Mouse (Mus musculus): ENCODE data around the gene Mrpl52.

Gene Mrpl52

DNA sequence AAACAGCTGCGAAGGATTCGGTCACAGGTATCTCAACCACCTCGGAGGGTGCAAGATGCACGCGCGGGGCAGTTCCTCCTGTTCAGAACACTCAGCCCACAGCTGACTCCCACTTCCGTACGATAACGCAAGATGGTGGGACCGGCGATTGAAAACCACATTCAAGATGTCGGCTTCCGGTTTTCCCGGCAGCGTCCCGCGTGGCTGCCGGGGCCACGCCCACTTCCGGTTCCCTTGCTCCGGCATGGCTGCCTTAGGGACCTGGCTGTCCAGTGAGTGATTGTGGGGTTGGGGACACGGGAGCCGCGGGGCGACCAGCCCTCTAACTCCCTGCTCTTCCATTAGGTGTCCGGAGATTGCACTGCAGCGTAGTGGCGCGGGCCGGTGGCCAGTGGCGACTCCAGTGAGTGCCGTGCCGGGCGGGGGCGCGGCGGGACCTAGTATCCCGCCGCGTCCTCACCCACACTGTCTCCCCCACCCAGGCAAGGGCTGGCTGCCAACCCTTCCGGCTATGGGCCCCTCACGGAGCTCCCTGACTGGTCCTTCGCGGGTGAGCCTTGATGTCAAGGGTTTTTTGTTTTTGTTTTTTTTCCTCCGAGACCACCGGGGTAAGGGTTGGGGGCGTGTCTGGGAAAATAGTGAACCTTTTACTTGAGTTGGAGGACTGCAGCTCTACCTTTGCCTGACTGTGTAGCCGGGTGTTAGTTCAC is at the start of gene Mrpl52:
Gene Mrpl52 (plus strand): TSS at position 221 of the 710 bp plus-strand sequence.
- TF ChIP-seq POU5F1 (IDR thresholded peaks at IDR 0.05; ENCODE audit: borderline replicate concordance, low read length) (no peak), NANOG (IDR thresholded peaks at IDR 0.05; ENCODE audit: borderline replicate concordance, low read length) (no peak), CTCF (conservative IDR thresholded peaks at IDR 0.05; ENCODE audit: low read length) (no peak)
- H3K27me3 ChIP-seq (ENCODE audit: insufficient read depth, low read length) = peaks cover 13% of the 10 kb centered on the region
- peaks cover 70% of the 10 kb centered on the region for H3K4me1 ChIP-seq (replicated peaks; ENCODE audit: low read depth, low read length)
- peak within 1 kb of the TSS; percentile 99 for H3K4me3 ChIP-seq (replicated peaks; ENCODE audit: low read length)
- no peaks in the 10 kb centered on the region for H3K9me3 ChIP-seq (ENCODE audit: low read length)
- H3K36me3 ChIP-seq (ENCODE audit: insufficient read depth, low read length) = peaks cover 23% of the 10 kb centered on the region

GRCm38 (mm10) chr14:54377166-54377565 is 49.5 kb upstream of the Mrpl52 start:
- Histone ChIP-seq H3K4me3 (replicated peaks; ENCODE audit: low read length) (no peak overlapping the region), H3K9me3 (ENCODE audit: low read length) (no peaks in the 10 kb centered on the region)
- no peak for TF ChIP-seq POU5F1 (IDR thresholded peaks at IDR 0.05; ENCODE audit: borderline replicate concordance, low read length)
- TF ChIP-seq NANOG (IDR thresholded peaks at IDR 0.05; ENCODE audit: borderline replicate concordance, low read length) = no peak
- no peak for TF ChIP-seq CTCF (conservative IDR thresholded peaks at IDR 0.05; ENCODE audit: low read length)

DNA sequence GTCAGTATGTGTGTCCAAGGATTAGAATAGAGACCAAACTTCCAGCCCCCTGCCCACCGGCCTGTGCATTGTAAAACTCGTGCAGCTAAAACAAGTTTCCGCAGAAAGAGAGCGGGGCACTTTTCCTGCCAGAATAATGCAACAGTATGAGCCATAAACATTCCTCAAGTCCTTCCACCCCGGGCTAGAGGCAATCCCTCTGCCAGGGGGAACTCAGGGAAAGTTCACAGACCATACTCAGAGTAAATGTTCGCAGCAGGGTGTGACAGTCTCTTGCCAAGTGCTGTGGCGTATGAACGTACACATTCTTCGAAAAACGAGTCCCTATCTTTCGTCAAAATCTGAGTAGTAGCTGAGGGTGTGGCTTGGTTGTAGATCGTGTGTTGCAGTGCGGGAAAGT is 47.1 kb upstream of the Mrpl52 start:
- H3K27me3 ChIP-seq (ENCODE audit: insufficient read depth, low read length) = no peaks in the 10 kb centered on the region
- peaks cover 83% of the 10 kb centered on the region for H3K36me3 ChIP-seq (ENCODE audit: insufficient read depth, low read length)
- peaks cover 91% of the 10 kb centered on the region for H3K4me1 ChIP-seq (replicated peaks; ENCODE audit: low read depth, low read length)
- H3K9me3 ChIP-seq (ENCODE audit: low read length) = no peaks in the 10 kb centered on the region
- no peak overlapping the region for H3K4me3 ChIP-seq (replicated peaks; ENCODE audit: low read length)
- TF ChIP-seq POU5F1 (IDR thresholded peaks at IDR 0.05; ENCODE audit: borderline replicate concordance, low read length) = no peak
- no peak for TF ChIP-seq NANOG (IDR thresholded peaks at IDR 0.05; ENCODE audit: borderline replicate concordance, low read length)
- TF ChIP-seq CTCF (conservative IDR thresholded peaks at IDR 0.05; ENCODE audit: low read length) = no peak

More at GRCm38 (mm10) chr14:54377166-54377565, 49.5 kb upstream of the Mrpl52 start:
- H3K27me3 ChIP-seq (ENCODE audit: insufficient read depth, low read length) = no peaks in the 10 kb centered on the region
- H3K4me1 ChIP-seq (replicated peaks; ENCODE audit: low read depth, low read length) = peaks cover 89% of the 10 kb centered on the region
- H3K36me3 ChIP-seq (ENCODE audit: insufficient read depth, low read length) = peaks cover 93% of the 10 kb centered on the region

DNA sequence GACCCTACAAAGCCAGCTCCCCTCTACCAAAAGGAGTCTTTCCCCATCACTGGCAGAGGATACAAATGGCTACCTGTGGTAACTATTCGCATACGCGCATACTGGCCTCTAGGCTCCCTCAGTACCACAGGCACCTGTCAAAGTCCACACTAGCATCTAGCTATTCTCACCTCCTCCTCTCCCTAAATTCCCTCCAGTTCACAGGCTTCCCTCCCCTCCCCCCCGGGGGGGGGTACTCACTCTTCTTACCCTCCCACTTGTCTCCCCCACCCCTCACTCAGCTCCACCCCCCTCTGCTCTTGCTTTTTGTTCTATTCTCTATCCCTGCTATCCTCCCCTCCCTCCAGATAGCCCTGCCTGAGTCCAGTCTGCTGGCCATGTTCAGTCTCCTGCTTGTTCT is 46.1 kb upstream of the Mrpl52 start:
- Histone ChIP-seq H3K4me3 (replicated peaks; ENCODE audit: low read length) (peak overlapping the region; percentile 29; the same call in 1 of the 2 replicates), H3K9me3 (ENCODE audit: low read length) (no peaks in the 10 kb centered on the region), H3K36me3 (ENCODE audit: insufficient read depth, low read length) (peaks cover 78% of the 10 kb centered on the region), H3K4me1 (replicated peaks; ENCODE audit: low read depth, low read length) (peaks cover 95% of the 10 kb centered on the region), H3K27me3 (ENCODE audit: insufficient read depth, low read length) (no peaks in the 10 kb centered on the region)
- TF ChIP-seq CTCF (conservative IDR thresholded peaks at IDR 0.05; ENCODE audit: low read length) (no peak), POU5F1 (IDR thresholded peaks at IDR 0.05; ENCODE audit: borderline replicate concordance, low read length) (no peak), NANOG (IDR thresholded peaks at IDR 0.05; ENCODE audit: borderline replicate concordance, low read length) (no peak)

DNA sequence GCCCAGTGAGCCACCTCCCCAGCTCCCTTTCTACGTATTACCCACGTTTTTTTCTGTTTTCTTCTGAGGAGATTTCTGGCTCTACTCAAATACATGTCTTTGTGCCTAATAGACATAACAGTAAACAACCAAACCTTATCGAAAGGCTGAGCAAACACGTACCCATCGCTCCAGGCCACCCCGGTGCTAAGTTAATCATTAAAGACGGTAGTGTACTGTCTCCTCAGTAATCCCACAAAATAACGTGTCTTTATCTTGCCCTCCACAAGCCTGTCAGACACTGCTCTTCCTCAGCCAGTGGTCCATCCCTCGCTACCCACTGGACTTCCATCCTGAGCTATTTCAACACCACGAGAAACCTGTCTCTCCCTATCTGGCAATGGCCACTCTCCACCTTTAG is 44.9 kb upstream of the Mrpl52 start:
- H3K27me3 ChIP-seq (ENCODE audit: insufficient read depth, low read length) = no peaks in the 10 kb centered on the region
- 0 out of 2 replicates have a peak overlapping the region, but pooled peaks have one; percentile 53 for H3K4me3 ChIP-seq (replicated peaks; ENCODE audit: low read length)
- peaks cover 96% of the 10 kb centered on the region for H3K4me1 ChIP-seq (replicated peaks; ENCODE audit: low read depth, low read length)
- no peaks in the 10 kb centered on the region for H3K9me3 ChIP-seq (ENCODE audit: low read length)
- TF ChIP-seq CTCF (conservative IDR thresholded peaks at IDR 0.05; ENCODE audit: low read length) (no peak), POU5F1 (IDR thresholded peaks at IDR 0.05; ENCODE audit: borderline replicate concordance, low read length) (no peak)
- H3K36me3 ChIP-seq (ENCODE audit: insufficient read depth, low read length) = peaks cover 79% of the 10 kb centered on the region

DNA sequence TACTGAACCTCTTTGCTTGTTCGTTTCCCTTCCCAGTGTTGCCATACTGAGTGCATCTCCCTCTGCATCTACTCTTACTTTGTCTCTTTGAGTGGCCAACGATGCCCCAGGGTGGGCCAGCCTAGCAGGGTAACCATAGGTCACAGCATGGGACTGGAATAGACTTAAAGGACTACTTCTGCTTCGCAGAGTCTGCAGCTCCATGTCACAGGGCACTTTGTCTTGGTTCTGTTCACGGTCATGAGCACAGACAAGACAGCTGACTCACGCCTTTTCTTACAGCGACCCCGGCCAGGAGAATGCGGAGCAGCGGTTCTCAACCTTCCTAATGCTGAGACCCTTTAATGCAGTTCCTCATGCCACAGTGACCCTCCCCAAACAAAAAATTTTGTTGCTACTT is 44.1 kb upstream of the Mrpl52 start:
- peaks cover 97% of the 10 kb centered on the region for H3K4me1 ChIP-seq (replicated peaks; ENCODE audit: low read depth, low read length)
- no peak for TF ChIP-seq CTCF (conservative IDR thresholded peaks at IDR 0.05; ENCODE audit: low read length)
- H3K27me3 ChIP-seq (ENCODE audit: insufficient read depth, low read length) = no peaks in the 10 kb centered on the region
- no peaks in the 10 kb centered on the region for H3K9me3 ChIP-seq (ENCODE audit: low read length)
- H3K4me3 ChIP-seq (replicated peaks; ENCODE audit: low read length) = peak overlapping the region; percentile 53; the same call in 1 of the 2 replicates
- peaks cover 79% of the 10 kb centered on the region for H3K36me3 ChIP-seq (ENCODE audit: insufficient read depth, low read length)

DNA sequence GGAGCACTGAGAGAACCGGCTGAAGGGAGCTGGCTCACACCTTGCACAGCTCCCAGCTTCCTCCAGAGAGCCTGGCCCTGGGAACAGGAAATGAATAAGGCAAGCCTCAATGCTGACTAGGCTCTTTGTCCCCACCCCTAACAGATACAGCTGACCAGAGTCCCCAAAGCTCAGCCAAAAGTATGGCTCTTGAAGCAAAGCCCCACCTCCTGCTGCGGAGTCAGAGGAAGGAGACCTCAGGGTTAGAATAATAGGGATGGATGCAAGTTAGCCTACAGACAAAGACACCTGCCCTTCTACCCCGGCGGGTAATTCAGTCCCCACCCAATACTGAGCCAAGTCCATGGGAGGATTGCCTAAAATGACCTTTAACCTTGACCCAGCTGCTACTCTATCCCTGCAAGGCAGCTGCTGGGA is 43.3 kb upstream of the Mrpl52 start:
- Histone ChIP-seq H3K9me3 (ENCODE audit: low read length) (no peaks in the 10 kb centered on the region), H3K4me3 (replicated peaks; ENCODE audit: low read length) (peak overlapping the region; percentile 53), H3K36me3 (ENCODE audit: insufficient read depth, low read length) (peaks cover 79% of the 10 kb centered on the region), H3K27me3 (ENCODE audit: insufficient read depth, low read length) (no peaks in the 10 kb centered on the region), H3K4me1 (replicated peaks; ENCODE audit: low read depth, low read length) (peaks cover 97% of the 10 kb centered on the region)
- TF ChIP-seq CTCF (conservative IDR thresholded peaks at IDR 0.05; ENCODE audit: low read length) (no peak), NANOG (IDR thresholded peaks at IDR 0.05; ENCODE audit: borderline replicate concordance, low read length) (peak; percentile 40; the same call in 1 of the 2 replicates)

DNA sequence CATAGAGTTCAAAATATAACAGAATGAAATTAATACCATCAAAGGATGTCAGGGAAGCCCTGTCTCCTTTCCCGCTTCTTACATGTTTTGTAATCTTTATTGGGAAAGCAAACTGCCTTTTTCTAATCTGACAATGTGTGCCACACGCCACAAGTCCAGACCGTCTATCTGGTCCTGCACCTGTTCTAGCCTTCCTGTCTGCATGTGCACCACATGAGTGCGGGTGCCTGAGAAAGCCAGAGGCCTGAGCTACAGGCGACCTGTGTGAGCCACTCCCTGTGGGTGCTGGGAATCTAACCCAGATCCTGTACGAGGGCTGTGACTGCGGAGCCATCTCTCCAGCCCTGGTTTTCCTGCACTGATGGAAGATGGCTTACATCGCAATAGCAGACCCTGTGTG is 42.3 kb upstream of the Mrpl52 start:
- peaks cover 80% of the 10 kb centered on the region for H3K36me3 ChIP-seq (ENCODE audit: insufficient read depth, low read length)
- TF ChIP-seq CTCF (conservative IDR thresholded peaks at IDR 0.05; ENCODE audit: low read length) (no peak), NANOG (IDR thresholded peaks at IDR 0.05; ENCODE audit: borderline replicate concordance, low read length) (no peak), POU5F1 (IDR thresholded peaks at IDR 0.05; ENCODE audit: borderline replicate concordance, low read length) (no peak)
- 0 out of 2 replicates have a peak overlapping the region, but pooled peaks have one; percentile 23 for H3K4me3 ChIP-seq (replicated peaks; ENCODE audit: low read length)
- H3K4me1 ChIP-seq (replicated peaks; ENCODE audit: low read depth, low read length) = peaks cover 96% of the 10 kb centered on the region
- no peaks in the 10 kb centered on the region for H3K9me3 ChIP-seq (ENCODE audit: low read length)
- H3K27me3 ChIP-seq (ENCODE audit: insufficient read depth, low read length) = no peaks in the 10 kb centered on the region

Data from E14TG2a.4 (cell line).